Mouse (Mus musculus): Measurements from ENCODE around the gene Dnah8. TPM values are rescaled to one million over a fixed set of nuclear protein-coding genes. Genes with fewer than 3 reads are reported as not detected.

Dnah8 gene
- polyA plus RNA-seq, 1 experiment from 2014 or later = 0.76 TPM

- no peak for DNase-seq (ENCODE audit: low spot score)
- Histone ChIP-seq H3K4me1 (replicated peaks; ENCODE audit: control insufficient read depth, insufficient read depth, low read length) (peaks cover 13% of the 10 kb centered on the region; the same call in 1 of the 2 replicates), H3K36me3 (ENCODE audit: control insufficient read depth, insufficient read depth, low read length) (no peaks in the 10 kb centered on the region), H3K27ac (ENCODE audit: low read depth, low read length) (no peak overlapping the region), H3K9ac (ENCODE audit: low read length) (no peak overlapping the region), H3K4me2 (ENCODE audit: low read depth, low read length, severe bottlenecking) (no peak overlapping the region), H3K9me3 (ENCODE audit: control insufficient read depth, low read length) (no peaks in the 10 kb centered on the region), H3K4me3 (ENCODE audit: low read depth, low read length) (no peak overlapping the region), H3K27me3 (ENCODE audit: control insufficient read depth, insufficient read depth, low read length) (no peaks in the 10 kb centered on the region)
- WGBS = 74% methylated on average over 11 of the region's 11 CpGs
- no peak for ATAC-seq (replicated peaks; ENCODE audit: low FRiP score)
Measured at GRCm38 (mm10) chr17:30858586-30859259, 234.6 kb downstream of the Dnah8 start.

- Histone ChIP-seq H3K9me3 (ENCODE audit: control insufficient read depth, low read length) (no peaks in the 10 kb centered on the region), H3K9ac (ENCODE audit: low read length) (no peak overlapping the region; the same call in 1 of the 2 replicates), H3K27me3 (ENCODE audit: control insufficient read depth, insufficient read depth, low read length) (no peaks in the 10 kb centered on the region), H3K4me1 (replicated peaks; ENCODE audit: control insufficient read depth, insufficient read depth, low read length) (peaks cover 13% of the 10 kb centered on the region; the same call in 1 of the 2 replicates), H3K36me3 (ENCODE audit: control insufficient read depth, insufficient read depth, low read length) (no peaks in the 10 kb centered on the region), H3K4me3 (ENCODE audit: low read depth, low read length) (no peak overlapping the region), H3K4me2 (ENCODE audit: low read depth, low read length, severe bottlenecking) (no peak overlapping the region), H3K27ac (ENCODE audit: low read depth, low read length) (peak overlapping the region; percentile 31; the same call in 1 of the 2 replicates)
- 33% methylated on average over 10 of the region's 10 CpGs for WGBS
- ATAC-seq (replicated peaks; ENCODE audit: low FRiP score) (no peak; the same call in 1 of the 2 replicates), DNase-seq (ENCODE audit: low spot score) (peak; percentile 58)
Measured at GRCm38 (mm10) chr17:30859989-30860585, 235.9 kb downstream of the Dnah8 start.

- no peaks in the 10 kb centered on the region for H3K36me3 ChIP-seq (ENCODE audit: control insufficient read depth, insufficient read depth, low read length)
- no peak for ATAC-seq (replicated peaks; ENCODE audit: low FRiP score)
- no peak overlapping the region for H3K4me3 ChIP-seq (ENCODE audit: low read depth, low read length)
- H3K27me3 ChIP-seq (ENCODE audit: control insufficient read depth, insufficient read depth, low read length) = no peaks in the 10 kb centered on the region
- no peak overlapping the region for H3K4me2 ChIP-seq (ENCODE audit: low read depth, low read length, severe bottlenecking)
- H3K9me3 ChIP-seq (ENCODE audit: control insufficient read depth, low read length) = no peaks in the 10 kb centered on the region
- DNase-seq (ENCODE audit: low spot score) = no peak
- no peak overlapping the region for H3K27ac ChIP-seq (ENCODE audit: low read depth, low read length)
- H3K9ac ChIP-seq (ENCODE audit: low read length) = peak overlapping the region; percentile 12; the same call in 1 of the 2 replicates
- peaks cover 13% of the 10 kb centered on the region; the same call in 1 of the 2 replicates for H3K4me1 ChIP-seq (replicated peaks; ENCODE audit: control insufficient read depth, insufficient read depth, low read length)
- WGBS = 60% methylated on average over 7 of the region's 7 CpGs
Measured at GRCm38 (mm10) chr17:30860606-30861005, 236.5 kb downstream of the Dnah8 start.

- Histone ChIP-seq H3K4me1 (replicated peaks; ENCODE audit: control insufficient read depth, insufficient read depth, low read length) (no peaks in the 10 kb centered on the region), H3K4me3 (ENCODE audit: low read depth, low read length) (no peak overlapping the region), H3K27ac (ENCODE audit: low read depth, low read length) (no peak overlapping the region), H3K9me3 (ENCODE audit: control insufficient read depth, low read length) (no peaks in the 10 kb centered on the region), H3K4me2 (ENCODE audit: low read depth, low read length, severe bottlenecking) (no peak overlapping the region), H3K27me3 (ENCODE audit: control insufficient read depth, insufficient read depth, low read length) (no peaks in the 10 kb centered on the region), H3K9ac (ENCODE audit: low read length) (no peak overlapping the region), H3K36me3 (ENCODE audit: control insufficient read depth, insufficient read depth, low read length) (no peaks in the 10 kb centered on the region)
- WGBS = 73% methylated on average over 8 of the region's 8 CpGs
- ATAC-seq (replicated peaks; ENCODE audit: low FRiP score) (no peak), DNase-seq (ENCODE audit: low spot score) (no peak)
Measured at GRCm38 (mm10) chr17:30866281-30866680, 242.1 kb downstream of the Dnah8 start.

- H3K9me3 ChIP-seq (ENCODE audit: control insufficient read depth, low read length) = no peaks in the 10 kb centered on the region
- H3K9ac ChIP-seq (ENCODE audit: low read length) = no peak overlapping the region
- no peak overlapping the region for H3K4me2 ChIP-seq (ENCODE audit: low read depth, low read length, severe bottlenecking)
- DNase-seq (ENCODE audit: low spot score) (no peak), ATAC-seq (replicated peaks; ENCODE audit: low FRiP score) (no peak)
- no peaks in the 10 kb centered on the region for H3K4me1 ChIP-seq (replicated peaks; ENCODE audit: control insufficient read depth, insufficient read depth, low read length)
- no peaks in the 10 kb centered on the region for H3K36me3 ChIP-seq (ENCODE audit: control insufficient read depth, insufficient read depth, low read length)
- H3K27me3 ChIP-seq (ENCODE audit: control insufficient read depth, insufficient read depth, low read length) = no peaks in the 10 kb centered on the region
- no peak overlapping the region for H3K27ac ChIP-seq (ENCODE audit: low read depth, low read length)
- no peak overlapping the region for H3K4me3 ChIP-seq (ENCODE audit: low read depth, low read length)
- WGBS = 89% methylated on average over 9 of the region's 9 CpGs
Measured at GRCm38 (mm10) chr17:30866966-30867365, 242.8 kb downstream of the Dnah8 start.

GRCm38 (mm10) chr17:30871040-30871439 is 246.9 kb downstream of the Dnah8 start:
- H3K27ac ChIP-seq (ENCODE audit: low read depth, low read length) = no peak overlapping the region
- H3K9ac ChIP-seq (ENCODE audit: low read length) = no peak overlapping the region
- 32% methylated on average over 10 of the region's 10 CpGs for WGBS
- DNase-seq (ENCODE audit: low spot score) (no peak), ATAC-seq (replicated peaks; ENCODE audit: low FRiP score) (no peak)
- H3K36me3 ChIP-seq (ENCODE audit: control insufficient read depth, insufficient read depth, low read length) = no peaks in the 10 kb centered on the region
- H3K4me3 ChIP-seq (ENCODE audit: low read depth, low read length) = no peak overlapping the region
- H3K4me1 ChIP-seq (replicated peaks; ENCODE audit: control insufficient read depth, insufficient read depth, low read length) = no peaks in the 10 kb centered on the region
- no peaks in the 10 kb centered on the region for H3K9me3 ChIP-seq (ENCODE audit: control insufficient read depth, low read length)
- no peaks in the 10 kb centered on the region for H3K27me3 ChIP-seq (ENCODE audit: control insufficient read depth, insufficient read depth, low read length)
- no peak overlapping the region for H3K4me2 ChIP-seq (ENCODE audit: low read depth, low read length, severe bottlenecking)

- no peaks in the 10 kb centered on the region for H3K36me3 ChIP-seq (ENCODE audit: control insufficient read depth, insufficient read depth, low read length)
- no peak overlapping the region for H3K9ac ChIP-seq (ENCODE audit: low read length)
- H3K9me3 ChIP-seq (ENCODE audit: control insufficient read depth, low read length) = no peaks in the 10 kb centered on the region
- H3K4me3 ChIP-seq (ENCODE audit: low read depth, low read length) = no peak overlapping the region
- no peak overlapping the region for H3K27ac ChIP-seq (ENCODE audit: low read depth, low read length)
- no peaks in the 10 kb centered on the region for H3K27me3 ChIP-seq (ENCODE audit: control insufficient read depth, insufficient read depth, low read length)
- DNase-seq (ENCODE audit: low spot score) (no peak), ATAC-seq (replicated peaks; ENCODE audit: low FRiP score) (no peak)
- H3K4me1 ChIP-seq (replicated peaks; ENCODE audit: control insufficient read depth, insufficient read depth, low read length) = no peaks in the 10 kb centered on the region
- WGBS = 68% methylated on average over 15 of the region's 15 CpGs
- H3K4me2 ChIP-seq (ENCODE audit: low read depth, low read length, severe bottlenecking) = no peak overlapping the region
Measured at GRCm38 (mm10) chr17:30874276-30874675, 250.1 kb downstream of the Dnah8 start.

- H3K4me2 ChIP-seq (ENCODE audit: low read depth, low read length, severe bottlenecking) = no peak overlapping the region
- DNase-seq (ENCODE audit: low spot score) (no peak), ATAC-seq (replicated peaks; ENCODE audit: low FRiP score) (no peak)
- no peak overlapping the region for H3K9ac ChIP-seq (ENCODE audit: low read length)
- H3K9me3 ChIP-seq (ENCODE audit: control insufficient read depth, low read length) = no peaks in the 10 kb centered on the region
- no peaks in the 10 kb centered on the region for H3K27me3 ChIP-seq (ENCODE audit: control insufficient read depth, insufficient read depth, low read length)
- H3K36me3 ChIP-seq (ENCODE audit: control insufficient read depth, insufficient read depth, low read length) = no peaks in the 10 kb centered on the region
- WGBS = 84% methylated on average over 7 of the region's 7 CpGs
- no peak overlapping the region for H3K27ac ChIP-seq (ENCODE audit: low read depth, low read length)
- H3K4me3 ChIP-seq (ENCODE audit: low read depth, low read length) = no peak overlapping the region
- no peaks in the 10 kb centered on the region for H3K4me1 ChIP-seq (replicated peaks; ENCODE audit: control insufficient read depth, insufficient read depth, low read length)
Measured at GRCm38 (mm10) chr17:30877456-30877855, 253.3 kb downstream of the Dnah8 start.

- ATAC-seq (replicated peaks; ENCODE audit: low FRiP score) (no peak), DNase-seq (ENCODE audit: low spot score) (no peak)
- Histone ChIP-seq H3K4me2 (ENCODE audit: low read depth, low read length, severe bottlenecking) (no peak overlapping the region), H3K4me3 (ENCODE audit: low read depth, low read length) (no peak overlapping the region), H3K9ac (ENCODE audit: low read length) (no peak overlapping the region), H3K27me3 (ENCODE audit: control insufficient read depth, insufficient read depth, low read length) (no peaks in the 10 kb centered on the region), H3K9me3 (ENCODE audit: control insufficient read depth, low read length) (no peaks in the 10 kb centered on the region), H3K27ac (ENCODE audit: low read depth, low read length) (no peak overlapping the region), H3K36me3 (ENCODE audit: control insufficient read depth, insufficient read depth, low read length) (no peaks in the 10 kb centered on the region), H3K4me1 (replicated peaks; ENCODE audit: control insufficient read depth, insufficient read depth, low read length) (no peaks in the 10 kb centered on the region)
- 57% methylated on average over 6 of the region's 6 CpGs for WGBS
Measured at GRCm38 (mm10) chr17:30878626-30879025, 254.5 kb downstream of the Dnah8 start.

Measured in forebrain, embryonic 11.5 days (tissue).